Mouse (Mus musculus) lung, embryonic 14.5 days (tissue): ENCODE measurements around the gene Bcas3. TPM values are rescaled to one million over a fixed set of nuclear protein-coding genes. Genes with fewer than 3 reads are reported as not detected.
A peak's percentile ranks its signal among the peaks of the same experiment; 100 is the strongest.

ENCODE experiments used
- ATAC-seq: fragments of 200-750 bp; cut with Nextera tagmentation; 2 replicates; pipeline ENCODE4 v1.8.0; 2017; ENCODE audit warnings: mild to moderate bottlenecking, moderate TSS enrichment, moderate library complexity; ENCODE audit not compliant: insufficient read depth
- DNase-seq: peaks from one replicate; pipeline ENCODE4 v3.0.0-alpha.2; 2015
- H3K27ac ChIP-seq: fragments of 300-500 bp; sonication (generic); 2 replicates; pipeline ENCODE4 v1.5.1; 2014; ENCODE audit warnings: low read depth, mild to moderate bottlenecking, moderate library complexity
- H3K27me3 ChIP-seq: fragments of 300-500 bp; sonication (generic); 2 replicates; pipeline ENCODE4 v1.6.1; 2014; ENCODE audit warnings: low read length, control low read depth; ENCODE audit not compliant: insufficient read depth
- H3K36me3 ChIP-seq: fragments of 300-500 bp; sonication (generic); 2 replicates; pipeline ENCODE4 v1.6.1; 2014; ENCODE audit warnings: control low read depth; ENCODE audit not compliant: insufficient read depth
- H3K4me1 ChIP-seq: fragments of 300-500 bp; sonication (generic); 2 replicates; pipeline ENCODE4 v1.6.1; 2014; ENCODE audit warnings: antibody characterized with exemption, control low read depth; ENCODE audit not compliant: insufficient read depth
- H3K4me2 ChIP-seq: fragments of 300-500 bp; sonication (generic); 2 replicates; pipeline ENCODE4 v1.6.1; 2014; ENCODE audit warnings: mild to moderate bottlenecking
- H3K4me3 ChIP-seq: fragments of 300-500 bp; sonication (generic); 2 replicates; pipeline ENCODE4 v1.5.1; 2014; ENCODE audit warnings: low read depth, low read length
- H3K9ac ChIP-seq: fragments of 300-500 bp; sonication (generic); 2 replicates; pipeline ENCODE4 v1.6.1; 2014
- H3K9me3 ChIP-seq: fragments of 300-500 bp; sonication (generic); 2 replicates; pipeline ENCODE4 v1.6.1; 2016; ENCODE audit warnings: low read depth, low read length, control low read depth
- CTCF ChIP-seq: IDR thresholded peaks from 2 replicates; pipeline ENCODE4 v1.5.1; 2016; ENCODE audit warnings: antibody characterized with exemption, low read depth
- WGBS: fragments of 180-500 bp; shearing (Covaris S2); extraction: QIAGEN DNeasy Blood & Tissue Kit; methylation state at CpG from one replicate; pipeline ENCODE4 v1.1.7; 2014; 5-methylcytosine and 5-hydroxymethylcytosine counted together
- polyA plus RNA-seq: library from polyadenylated mRNA; unstranded; fragments of >200 nt; fragmentation: Nextera tagmentation; extraction: Ambion mirVana; gene quantifications from 2 replicates; pipeline ENCODE4 v1.2.1, GENCODE M21; 2014

The Bcas3 gene
- polyA plus RNA-seq, 1 experiment from 2014 or later, result 35.0 TPM

DNA sequence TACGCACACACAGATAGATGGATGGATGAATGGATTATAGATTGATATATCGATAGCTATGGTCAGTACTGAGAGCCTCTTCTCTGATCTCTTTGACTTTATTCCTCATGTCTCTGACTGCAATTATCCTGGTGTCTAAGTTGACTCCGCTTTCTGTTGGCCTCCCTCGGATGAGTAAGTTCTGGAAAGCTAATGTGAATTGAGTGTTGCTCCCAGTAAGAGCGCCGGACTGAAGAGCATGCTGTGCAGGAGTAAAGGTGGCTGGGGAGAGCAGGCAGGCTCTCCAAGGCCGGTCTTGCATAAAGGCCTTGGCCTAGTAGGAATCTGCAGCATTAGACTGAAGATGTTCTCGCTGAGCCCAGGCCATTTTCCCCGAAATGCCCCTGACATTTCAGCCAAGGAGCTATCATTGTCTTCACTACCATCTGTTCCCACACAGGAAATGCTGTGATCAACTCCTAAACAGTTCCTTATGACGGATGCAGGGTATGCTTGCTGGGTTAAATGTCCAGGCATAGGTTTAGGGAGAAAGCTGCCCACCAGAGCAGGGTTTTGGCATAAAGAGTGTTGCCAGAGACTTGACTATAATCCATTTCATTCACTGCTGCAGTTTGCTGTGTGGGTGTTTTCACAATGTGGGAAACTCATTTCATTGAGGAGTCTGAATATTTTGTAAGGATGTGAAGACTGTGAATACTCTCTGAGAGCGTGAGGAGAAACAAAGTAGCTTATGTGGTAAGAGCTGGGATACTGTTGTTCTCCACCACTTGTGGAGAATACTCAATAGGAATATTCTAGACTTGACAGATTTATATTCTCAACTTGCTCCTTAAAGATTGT, 328.8 kb downstream of the Bcas3 start:
- 84% methylated on average over 11 of the region's 11 CpGs for WGBS
- H3K4me1 ChIP-seq, result peaks cover 46% of the 10 kb centered on the region
- H3K27me3 ChIP-seq, result no peaks in the 10 kb centered on the region
- no peak overlapping the region for H3K9ac ChIP-seq
- no peak overlapping the region for H3K4me3 ChIP-seq
- H3K27ac ChIP-seq, result 0 out of 2 replicates have a peak overlapping the region, but pooled peaks have one; percentile 30
- H3K4me2 ChIP-seq, result no peak overlapping the region
- H3K9me3 ChIP-seq, result no peaks in the 10 kb centered on the region
- TF ChIP-seq CTCF, result no peak
- DNase-seq (no peak), ATAC-seq (no peak)
- no peaks in the 10 kb centered on the region for H3K36me3 ChIP-seq

DNA sequence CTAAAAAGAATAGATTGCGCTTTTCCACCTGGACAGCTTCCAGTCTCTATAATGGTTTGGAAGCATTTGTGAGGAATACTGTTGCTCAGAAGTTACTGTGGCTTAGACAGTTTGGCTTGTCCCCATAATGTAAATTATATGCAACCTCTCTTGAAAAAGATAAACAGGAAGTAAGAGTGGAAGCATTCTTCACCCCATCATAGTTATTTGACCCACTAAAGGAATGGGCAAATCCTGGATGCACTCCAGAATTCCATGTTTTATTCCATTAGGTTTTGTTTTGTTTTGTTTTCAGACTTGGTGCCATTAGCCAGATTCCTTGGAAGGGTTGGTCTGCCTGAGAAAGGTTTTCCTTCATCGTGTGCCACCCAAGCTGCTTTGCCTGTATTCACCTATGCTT, 332.0 kb downstream of the Bcas3 start:
- Histone ChIP-seq H3K36me3 (no peaks in the 10 kb centered on the region), H3K4me2 (no peak overlapping the region), H3K9ac (no peak overlapping the region), H3K9me3 (no peaks in the 10 kb centered on the region), H3K4me3 (no peak overlapping the region), H3K4me1 (peaks cover 36% of the 10 kb centered on the region), H3K27me3 (no peaks in the 10 kb centered on the region), H3K27ac (peak overlapping the region; percentile 55)
- DNase-seq, result peak; percentile 71
- TF ChIP-seq CTCF, result no peak
- no peak for ATAC-seq
- WGBS, result 52% methylated on average over 2 of the region's 2 CpGs

- peak; percentile 83 for DNase-seq
- WGBS, result 10% methylated on average over 8 of the region's 8 CpGs
- peak; percentile 72 for ATAC-seq
- H3K27ac ChIP-seq, result peak overlapping the region; percentile 61; the same call in 1 of the 2 replicates
- TF ChIP-seq CTCF, result 0 out of 2 replicates have a peak, but pooled peaks have one; percentile 22
- no peak overlapping the region for H3K9ac ChIP-seq
- no peaks in the 10 kb centered on the region for H3K36me3 ChIP-seq
- H3K4me2 ChIP-seq, result no peak overlapping the region
- H3K9me3 ChIP-seq, result no peaks in the 10 kb centered on the region
- H3K27me3 ChIP-seq, result no peaks in the 10 kb centered on the region
- H3K4me1 ChIP-seq, result peaks cover 29% of the 10 kb centered on the region
- H3K4me3 ChIP-seq, result no peak overlapping the region
Observed at GRCm38 (mm10) chr11:85687816-85688439, 335.0 kb downstream of the Bcas3 start.

DNA sequence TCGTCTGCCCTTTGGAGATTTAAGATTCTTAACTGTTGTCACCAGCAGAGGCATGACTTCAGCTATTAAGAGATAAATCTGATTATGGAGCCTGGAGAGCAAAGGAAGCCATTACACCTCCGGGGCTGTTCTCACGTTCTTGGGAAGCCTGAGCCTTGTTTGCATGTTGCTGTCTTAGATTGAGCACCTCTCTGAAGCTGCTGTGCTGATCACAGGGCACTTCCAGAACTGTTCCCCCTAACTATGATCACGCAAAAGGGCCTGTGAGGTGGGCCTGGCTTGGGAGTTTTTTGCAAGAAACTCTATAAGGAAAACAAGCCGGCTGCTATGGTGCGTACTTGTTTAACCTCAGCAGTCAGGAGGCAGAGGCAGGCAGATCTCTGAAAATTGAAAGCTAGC, 335.5 kb downstream of the Bcas3 start:
- no peaks in the 10 kb centered on the region for H3K36me3 ChIP-seq
- H3K4me2 ChIP-seq, result no peak overlapping the region
- DNase-seq (no peak), ATAC-seq (peak; percentile 56)
- 47% methylated on average over 6 of the region's 6 CpGs for WGBS
- H3K4me3 ChIP-seq, result no peak overlapping the region
- H3K4me1 ChIP-seq, result peaks cover 29% of the 10 kb centered on the region
- peak overlapping the region; percentile 44; the same call in 1 of the 2 replicates for H3K27ac ChIP-seq
- no peak for TF ChIP-seq CTCF
- H3K27me3 ChIP-seq, result no peaks in the 10 kb centered on the region
- H3K9me3 ChIP-seq, result no peaks in the 10 kb centered on the region
- H3K9ac ChIP-seq, result no peak overlapping the region

GRCm38 (mm10) chr11:85689226-85689625, 336.3 kb downstream of the Bcas3 start:
- H3K36me3 ChIP-seq, result no peaks in the 10 kb centered on the region
- H3K9me3 ChIP-seq, result no peaks in the 10 kb centered on the region
- no peaks in the 10 kb centered on the region for H3K27me3 ChIP-seq
- no peak overlapping the region; the same call in 1 of the 2 replicates for H3K27ac ChIP-seq
- no peak for DNase-seq
- H3K4me3 ChIP-seq, result no peak overlapping the region
- no peak overlapping the region for H3K4me2 ChIP-seq
- no peak for TF ChIP-seq CTCF
- no peak for ATAC-seq
- 86% methylated on average over 5 of the region's 5 CpGs for WGBS
- H3K9ac ChIP-seq, result no peak overlapping the region
- peaks cover 28% of the 10 kb centered on the region for H3K4me1 ChIP-seq

DNA sequence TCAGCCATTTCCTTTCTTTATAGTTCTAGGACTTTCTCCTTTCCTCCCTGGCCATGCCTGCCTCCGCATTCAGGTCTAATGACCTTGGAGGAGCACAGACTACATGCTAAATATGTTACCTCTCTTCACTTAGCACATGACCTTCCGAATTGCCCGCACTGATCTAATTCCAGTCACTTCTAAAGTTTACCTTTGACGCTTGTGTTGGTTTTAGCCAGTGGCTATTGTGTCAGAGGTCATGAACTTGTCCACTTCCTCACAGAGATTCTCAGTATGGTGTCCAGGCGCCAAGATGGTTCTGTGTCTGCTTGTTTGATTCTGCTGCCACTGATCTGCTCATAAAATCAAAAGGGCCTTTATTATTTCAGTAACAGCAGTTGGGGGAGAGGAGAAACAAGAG, 338.3 kb downstream of the Bcas3 start:
- Histone ChIP-seq H3K27ac (no peak overlapping the region), H3K36me3 (no peaks in the 10 kb centered on the region), H3K9me3 (no peaks in the 10 kb centered on the region), H3K27me3 (no peaks in the 10 kb centered on the region), H3K9ac (no peak overlapping the region), H3K4me2 (no peak overlapping the region), H3K4me1 (peaks cover 27% of the 10 kb centered on the region), H3K4me3 (no peak overlapping the region)
- 39% methylated on average over 5 of the region's 5 CpGs for WGBS
- DNase-seq (no peak), ATAC-seq (no peak)
- TF ChIP-seq CTCF, result no peak

DNA sequence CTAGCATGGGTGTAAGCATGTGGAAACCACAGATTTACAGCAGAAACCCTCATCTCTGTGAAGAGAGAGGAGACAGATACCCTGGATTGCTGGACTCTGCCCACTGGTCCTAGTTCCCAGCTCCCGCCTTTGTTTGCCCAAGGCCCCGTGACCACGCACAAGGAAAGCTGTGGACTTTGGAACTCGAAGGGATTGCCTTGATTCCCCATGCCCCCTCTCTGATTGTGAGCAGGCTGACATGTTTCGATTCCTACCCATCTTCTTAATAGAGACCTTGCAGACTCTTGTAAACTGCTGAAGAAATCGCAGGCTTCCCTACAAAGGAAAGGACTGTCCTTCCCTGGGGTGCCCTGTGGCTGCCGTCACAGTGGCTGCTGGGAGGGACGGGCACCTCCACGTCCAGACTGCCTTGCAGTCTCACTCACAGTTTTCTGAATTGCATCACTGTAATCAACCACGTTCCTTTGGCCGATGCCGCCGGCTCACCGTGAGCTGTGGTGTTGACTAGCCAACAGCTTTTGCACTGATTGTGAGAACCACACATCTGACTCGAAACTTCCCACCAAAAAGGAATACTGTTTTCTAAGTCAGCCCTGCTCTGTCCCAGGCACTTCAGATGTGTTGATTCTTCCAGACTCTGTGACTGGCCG, 342.8 kb downstream of the Bcas3 start:
- 39% methylated on average over 16 of the region's 16 CpGs for WGBS
- ATAC-seq (0 out of 2 replicates have a peak, but pooled peaks have one; percentile 25), DNase-seq (no peak)
- no peaks in the 10 kb centered on the region for H3K36me3 ChIP-seq
- peak overlapping the region; percentile 1; the same call in 1 of the 2 replicates for H3K4me2 ChIP-seq
- no peak overlapping the region for H3K4me3 ChIP-seq
- H3K4me1 ChIP-seq, result peaks cover 41% of the 10 kb centered on the region
- H3K27me3 ChIP-seq, result no peaks in the 10 kb centered on the region
- peak overlapping the region; percentile 87 for H3K27ac ChIP-seq
- H3K9me3 ChIP-seq, result no peaks in the 10 kb centered on the region
- no peak overlapping the region for H3K9ac ChIP-seq
- no peak for TF ChIP-seq CTCF
